Mouse (Mus musculus) small intestine, adult 2 months (tissue): ENCODE measurements around the gene Sp6. TPM values are rescaled to one million over a fixed set of nuclear protein-coding genes. Genes with fewer than 3 reads are reported as not detected.
A peak's percentile ranks its signal among the peaks of the same experiment; 100 is the strongest.

Experiments
- H3K27ac ChIP-seq: fragments of 200-500 bp; 2 replicates; pipeline ENCODE4 v1.5.1; 2012; ENCODE audit warnings: low read depth, low read length, control low read depth, inconsistent platforms; ENCODE audit not compliant: insufficient read depth
- H3K27me3 ChIP-seq: fragments of 200-500 bp; 2 replicates; pipeline ENCODE4 v1.6.1; 2012; ENCODE audit warnings: mild to moderate bottlenecking, moderate library complexity, low read length, inconsistent platforms; ENCODE audit not compliant: control insufficient read depth, insufficient read depth
- H3K36me3 ChIP-seq: fragments of 200-500 bp; 2 replicates; pipeline ENCODE4 v1.6.1; 2012; ENCODE audit warnings: mild to moderate bottlenecking, low read length, control low read depth, inconsistent platforms; ENCODE audit not compliant: control insufficient read depth, insufficient read depth
- H3K4me1 ChIP-seq: fragments of 200-500 bp; 2 replicates; pipeline ENCODE4 v1.6.1; 2012; ENCODE audit warnings: low read length, inconsistent platforms, mixed read lengths; ENCODE audit not compliant: control insufficient read depth, insufficient read depth, insufficient read length
- H3K4me3 ChIP-seq: fragments of 200-500 bp; 2 replicates; pipeline ENCODE4 v1.5.1; 2012; ENCODE audit warnings: low read depth, mild to moderate bottlenecking, control low read depth, inconsistent platforms, low read length, moderate library complexity
- CTCF ChIP-seq: fragments of 200-500 bp; IDR thresholded peaks from 2 replicates; pipeline ENCODE4 v1.5.1; 2012; ENCODE audit warnings: low read depth, mild to moderate bottlenecking, control low read depth, inconsistent platforms, low read length, moderate library complexity, mixed read lengths; ENCODE audit not compliant: insufficient replicate concordance, insufficient read length; ENCODE audit errors: extremely low read depth
- POLR2A ChIP-seq: fragments of 200-500 bp; IDR thresholded peaks from 2 replicates; pipeline ENCODE4 v1.6.1; 2012; ENCODE audit warnings: low read depth, mild to moderate bottlenecking, control low read depth, inconsistent platforms, low read length, moderate library complexity
- WGBS: fragments of 180-500 bp; shearing (Covaris S2); methylation state at CpG from one replicate; pipeline ENCODE4 v1.1.7; 2018; 5-methylcytosine and 5-hydroxymethylcytosine counted together
- polyA plus RNA-seq: library from polyadenylated mRNA; depleted of rRNA; stranded (reverse); fragments of >200 nt; gene quantifications from 2 replicates; pipeline ENCODE4 v1.2.3, GENCODE M21; 2012

Gene Sp6
- polyA plus RNA-seq, 1 experiment, result 0.22 TPM

DNA sequence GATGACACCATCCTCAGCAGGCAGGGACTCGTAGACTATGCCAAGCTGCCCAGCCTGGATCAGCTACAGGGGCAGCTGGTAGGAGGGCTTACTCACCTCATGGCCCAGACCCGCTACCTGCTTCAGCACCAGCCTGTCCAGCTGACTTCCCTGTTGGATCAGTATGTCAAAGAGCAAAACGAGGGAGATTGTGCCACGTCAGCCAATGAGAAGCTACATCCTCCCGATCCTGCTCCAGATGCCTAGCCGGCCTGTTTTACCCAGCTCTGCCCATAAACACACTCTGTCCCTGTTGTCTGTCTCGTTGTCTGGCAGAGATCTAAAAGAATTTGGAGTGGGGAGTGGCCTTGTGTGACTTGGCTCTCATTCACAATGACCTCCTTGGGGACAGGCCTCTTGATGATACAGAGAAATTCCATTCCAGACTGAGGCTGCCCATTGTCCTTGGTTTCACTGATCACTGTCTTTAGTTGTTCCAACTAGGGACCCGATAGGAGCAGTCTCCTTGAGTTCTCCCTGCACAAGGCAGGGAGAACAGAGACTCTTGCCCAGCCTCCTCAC, 35.0 kb downstream of the Sp6 start:
- H3K4me3 ChIP-seq, result no peak overlapping the region
- 78% methylated on average over 8 of the region's 8 CpGs for WGBS
- H3K36me3 ChIP-seq, result peaks cover 21% of the 10 kb centered on the region
- TF ChIP-seq POLR2A (no peak), CTCF (no peak)
- no peaks in the 10 kb centered on the region for H3K27me3 ChIP-seq
- no peak overlapping the region for H3K27ac ChIP-seq
- peaks cover 21% of the 10 kb centered on the region for H3K4me1 ChIP-seq

GRCm38 (mm10) chr11:97049492-97050085, 36.4 kb downstream of the Sp6 start:
- peaks cover 21% of the 10 kb centered on the region for H3K4me1 ChIP-seq
- TF ChIP-seq POLR2A, result no peak
- no peak for TF ChIP-seq CTCF
- no peaks in the 10 kb centered on the region for H3K27me3 ChIP-seq
- 78% methylated on average over 6 of the region's 6 CpGs for WGBS
- no peak overlapping the region for H3K4me3 ChIP-seq
- peaks cover 31% of the 10 kb centered on the region for H3K36me3 ChIP-seq
- peak overlapping the region; percentile 82 for H3K27ac ChIP-seq

DNA sequence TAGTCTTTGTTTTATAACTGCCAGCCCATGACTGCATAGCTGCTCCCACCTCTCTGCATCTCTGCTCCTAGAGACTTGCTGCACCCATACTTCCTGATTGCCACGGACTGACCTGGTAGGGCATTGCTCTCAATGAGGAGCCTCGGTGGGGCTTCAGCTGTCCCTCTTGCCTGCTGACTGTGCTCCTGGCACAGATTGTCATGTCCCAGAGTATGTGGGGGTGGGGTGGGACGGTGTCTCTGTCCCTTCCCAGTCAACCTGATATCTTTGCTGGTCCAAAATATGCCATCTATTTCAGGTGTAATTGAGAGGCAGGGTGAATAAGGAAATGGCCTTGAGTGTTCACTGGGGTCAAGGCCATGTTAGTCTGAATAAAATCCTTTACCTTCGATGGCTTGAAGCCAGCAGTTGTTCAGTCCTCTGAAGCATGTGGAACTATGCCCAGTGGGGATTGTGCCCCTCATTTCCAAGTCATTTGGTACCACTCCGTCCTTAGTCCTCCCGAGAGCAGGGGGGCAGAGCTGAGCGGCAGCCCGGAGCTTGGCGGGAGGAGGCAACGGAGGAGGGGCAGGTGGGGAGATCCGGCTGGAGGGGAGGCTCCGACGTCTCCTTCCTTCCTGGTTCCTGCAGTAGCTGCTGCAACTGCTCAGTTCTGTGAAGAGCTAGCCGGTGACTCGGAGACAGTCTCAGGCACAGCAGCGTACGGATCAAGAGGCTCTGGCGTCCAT, 37.2 kb downstream of the Sp6 start, which contains the start of gene Osbpl7:
Gene Osbpl7 (plus strand): TSS at position 413 of the 728 bp plus-strand sequence.
- under 1% methylated on average over 18 of the region's 18 CpGs for WGBS
- H3K27ac ChIP-seq, result peak within 1 kb of the TSS; percentile 82
- H3K36me3 ChIP-seq, result peaks cover 39% of the 10 kb centered on the region
- TF ChIP-seq CTCF (peak; percentile 27; the same call in 1 of the 2 replicates), POLR2A (peak; percentile 61; the same call in 1 of the 2 replicates)
- H3K4me3 ChIP-seq, result peak within 1 kb of the TSS; percentile 87
- H3K27me3 ChIP-seq, result no peaks in the 10 kb centered on the region
- H3K4me1 ChIP-seq, result peaks cover 21% of the 10 kb centered on the region

GRCm38 (mm10) chr11:97050944-97051586, 37.9 kb downstream of the Sp6 start:
- Histone ChIP-seq H3K27me3 (no peaks in the 10 kb centered on the region), H3K4me1 (peaks cover 21% of the 10 kb centered on the region), H3K36me3 (peaks cover 46% of the 10 kb centered on the region), H3K4me3 (peak overlapping the region; percentile 87), H3K27ac (peak overlapping the region; percentile 82)
- TF ChIP-seq POLR2A (no peak), CTCF (no peak)
- 3% methylated on average over 13 of the region's 13 CpGs for WGBS

- Histone ChIP-seq H3K4me3 (peak overlapping the region; percentile 87), H3K36me3 (peaks cover 50% of the 10 kb centered on the region), H3K27ac (peak overlapping the region; percentile 82; the same call in 1 of the 2 replicates), H3K4me1 (peaks cover 21% of the 10 kb centered on the region), H3K27me3 (no peaks in the 10 kb centered on the region)
- 5% methylated on average over 11 of the region's 11 CpGs for WGBS
- peak; percentile 10; the same call in 1 of the 2 replicates for TF ChIP-seq CTCF
- no peak; the same call in 1 of the 2 replicates for TF ChIP-seq POLR2A
These were observed 39.0 kb downstream of the Sp6 start for GRCm38 (mm10) chr11:97052219-97052646.

DNA sequence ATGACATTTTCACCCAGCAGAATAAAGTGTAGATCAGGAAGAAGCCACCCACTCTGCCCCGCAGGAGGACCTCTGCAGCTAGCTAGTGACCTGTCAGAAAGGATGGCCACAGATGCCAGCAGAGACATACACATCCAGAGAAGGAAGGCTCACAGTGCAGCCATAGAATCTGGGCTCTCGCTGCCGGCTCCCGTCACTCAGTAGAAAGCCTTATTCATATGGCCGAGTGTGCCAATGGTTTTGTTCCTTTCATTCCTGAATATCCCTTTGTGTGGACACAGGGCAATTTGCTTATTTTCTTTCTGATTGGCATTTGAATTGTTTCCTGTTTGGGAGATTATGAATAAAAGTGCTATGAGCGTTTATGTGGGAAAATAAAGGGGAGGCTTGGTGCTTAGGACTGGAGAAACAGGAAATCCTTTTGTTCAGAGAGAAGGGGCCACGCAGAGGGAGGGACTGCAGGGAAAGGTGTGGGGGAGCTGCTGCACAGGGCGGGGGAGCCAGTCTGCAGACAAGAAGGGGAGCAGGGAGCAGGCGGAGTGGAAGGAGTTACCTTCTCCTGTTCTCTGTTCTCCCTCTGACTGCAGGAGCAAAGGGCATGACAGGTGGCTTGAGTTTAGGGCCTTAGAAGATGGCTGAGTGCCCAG, 50.2 kb downstream of the Sp6 start:
- Histone ChIP-seq H3K36me3 (peaks cover 57% of the 10 kb centered on the region), H3K4me3 (no peak overlapping the region), H3K27ac (peak overlapping the region; percentile 46; the same call in 1 of the 2 replicates), H3K4me1 (peaks cover 11% of the 10 kb centered on the region), H3K27me3 (no peaks in the 10 kb centered on the region)
- 22% methylated on average over 9 of the region's 9 CpGs for WGBS
- TF ChIP-seq CTCF (no peak), POLR2A (no peak)
